31 mouse cellular contexts compared by ENCODE assay signal in the genomic region with DNA sequence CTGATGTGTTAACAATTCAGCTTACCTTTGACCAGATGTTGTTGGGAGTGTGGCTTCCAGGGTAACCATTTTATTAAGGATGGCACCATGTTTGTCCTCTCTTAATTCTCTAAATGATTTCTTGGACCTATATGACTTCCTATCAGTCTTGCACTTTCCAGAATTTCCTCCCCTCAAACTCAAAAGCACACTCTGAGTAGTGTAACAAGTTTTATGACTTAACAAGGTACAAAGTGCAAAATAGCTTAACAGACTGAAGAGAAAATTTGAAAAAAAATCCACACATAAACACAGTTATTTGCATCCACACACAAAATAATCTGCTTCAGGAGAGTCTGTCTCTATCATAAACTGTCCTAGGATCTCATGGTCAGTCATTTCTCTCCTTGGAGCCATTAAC.
"Had no signal": no experiment of that assay in that cellular context is flagged by ENCODE, and none has a peak within 500 bp of the region (broad histone marks: within the 10 kb centered on the region; RNA-seq: fewer than 3 reads in every experiment).

No protein-coding gene starts in this region.

- H3K27ac ChIP-seq: limb, embryonic 10.5 days; limb, embryonic 12.5 days; limb, embryonic 13.5 days; limb, embryonic 15.5 days; liver, embryonic 12.5 days; liver, embryonic 13.5 days; liver, embryonic 14.5 days; liver, embryonic 15.5 days; lung, embryonic 15.5 days; macrophage; midbrain, embryonic 10.5 days; midbrain, embryonic 12.5 days; midbrain, embryonic 13.5 days; midbrain, embryonic 15.5 days; neural tube, embryonic 12.5 days had no signal

- H3K36me3 ChIP-seq: limb, embryonic 10.5 days; limb, embryonic 12.5 days; limb, embryonic 13.5 days; limb, embryonic 15.5 days; liver, embryonic 12.5 days; liver, embryonic 13.5 days; liver, embryonic 15.5 days; lung, embryonic 15.5 days; midbrain, embryonic 10.5 days; midbrain, embryonic 12.5 days; midbrain, embryonic 13.5 days; midbrain, embryonic 15.5 days; neural tube, embryonic 12.5 days had no signal

- H3K4me3 ChIP-seq: limb, embryonic 10.5 days; limb, embryonic 12.5 days; limb, embryonic 13.5 days; limb, embryonic 15.5 days; liver, embryonic 12.5 days; liver, embryonic 13.5 days; liver, embryonic 15.5 days; lung, embryonic 15.5 days; megakaryocyte, embryonic 14.5 days; midbrain, embryonic 10.5 days; midbrain, embryonic 12.5 days; midbrain, embryonic 13.5 days; midbrain, embryonic 15.5 days; myocyte; neural tube, embryonic 12.5 days had no signal

- H3K9me3 ChIP-seq: limb, embryonic 10.5 days; limb, embryonic 12.5 days; limb, embryonic 13.5 days; limb, embryonic 15.5 days; liver, embryonic 12.5 days; liver, embryonic 13.5 days; liver, embryonic 15.5 days; lung, embryonic 15.5 days; megakaryocyte, embryonic 14.5 days; midbrain, embryonic 10.5 days; midbrain, embryonic 12.5 days; midbrain, embryonic 13.5 days; midbrain, embryonic 15.5 days; neural tube, embryonic 12.5 days had no signal

- H3K4me1 ChIP-seq: limb, embryonic 15.5 days; liver, embryonic 12.5 days; liver, embryonic 13.5 days; liver, embryonic 15.5 days; lung, embryonic 15.5 days; megakaryocyte, embryonic 14.5 days; midbrain, embryonic 12.5 days; midbrain, embryonic 13.5 days; midbrain, embryonic 15.5 days; neural tube, embryonic 12.5 days had no signal

- ATAC-seq: liver, embryonic 12.5 days; lung, postnatal 0 days; midbrain, embryonic 13.5 days; midbrain, embryonic 15.5 days; midbrain, embryonic 16.5 days had no signal

- H3K27me3 ChIP-seq: limb, embryonic 12.5 days; limb, embryonic 13.5 days; limb, embryonic 15.5 days; liver, embryonic 12.5 days; liver, embryonic 13.5 days; liver, embryonic 15.5 days; lung, embryonic 15.5 days; megakaryocyte, embryonic 14.5 days; midbrain, embryonic 12.5 days; midbrain, embryonic 13.5 days; midbrain, embryonic 15.5 days; neural tube, embryonic 12.5 days had no signal

- DNase-seq: left cerebral cortex, postnatal 4 days; liver; liver, embryonic 13.5 days; lung, adult 18-20 months; lung, adult 2 months; lung, embryonic 14.5 days; lung, postnatal 10 days; lung, postnatal 14 days; lung, postnatal 36 days; lung, postnatal 4 days; midbrain, embryonic 14.5 days had no signal

- H3K9ac ChIP-seq: limb, embryonic 12.5 days; limb, embryonic 13.5 days; limb, embryonic 15.5 days; liver, embryonic 12.5 days; liver, embryonic 13.5 days; liver, embryonic 14.5 days; liver, embryonic 15.5 days; lung, embryonic 14.5 days; lung, embryonic 15.5 days; midbrain, embryonic 12.5 days; midbrain, embryonic 13.5 days; midbrain, embryonic 15.5 days; neural tube, embryonic 12.5 days had no signal

- H3K4me2 ChIP-seq: limb, embryonic 12.5 days; limb, embryonic 13.5 days; limb, embryonic 15.5 days; liver, embryonic 11.5 days; liver, embryonic 12.5 days; liver, embryonic 13.5 days; liver, embryonic 15.5 days; lung, embryonic 14.5 days; lung, embryonic 15.5 days; midbrain, embryonic 11.5 days; midbrain, embryonic 12.5 days; midbrain, embryonic 13.5 days; midbrain, embryonic 15.5 days; neural tube, embryonic 12.5 days had no signal
